Mouse (Mus musculus): ENCODE measurements around the gene Mvk. TPM values are rescaled to one million over a fixed set of nuclear protein-coding genes. Genes with fewer than 3 reads are reported as not detected.

Mvk gene
- 17.6 and 19.7 TPM in 2 replicates for polyA plus RNA-seq (2012; rRNA removed)

GRCm38 (mm10) chr5:114443566-114444367, at the start of gene Mvk, which contains the start of gene Mmab:
Gene Mvk, plus strand, starts transcription at chr5:114444269.
Gene Mmab, minus strand, starts transcription at chr5:114444060.

Other genes starting within 250 kb of the Mvk start
- gene Foxn4, start 170.5 kb upstream of the Mvk start, polyA plus RNA-seq (2012; rRNA removed), result not detected in 2 replicates
- 0.10 and 0.14 TPM in 2 replicates for gene Myo1h, start 155.1 kb upstream of the Mvk start, polyA plus RNA-seq (2012; rRNA removed)
- 13.1 and 14.4 TPM in 2 replicates for gene Kctd10, start 63.8 kb upstream of the Mvk start, polyA plus RNA-seq (2012; rRNA removed)
- 10.5 and 12.9 TPM in 2 replicates for gene Ube3b, start 63.7 kb upstream of the Mvk start, polyA plus RNA-seq (2012; rRNA removed)
- 7.5 and 7.9 TPM in 2 replicates for gene Mmab, start 209 bp upstream of the Mvk start, polyA plus RNA-seq (2012; rRNA removed)
- gene Fam222a, start 123.7 kb downstream of the Mvk start, polyA plus RNA-seq (2012; rRNA removed), result 0.59 and 0.70 TPM in 2 replicates
- 0.18 and 0.24 TPM in 2 replicates for gene Trpv4, start 214.2 kb downstream of the Mvk start, polyA plus RNA-seq (2012; rRNA removed)
- gene Gltp, start 246.7 kb downstream of the Mvk start, polyA plus RNA-seq (2012; rRNA removed), result 16.3 and 20.1 TPM in 2 replicates

Data from liver, embryonic 14 days (tissue).